Mouse (Mus musculus): ENCODE results near the gene Cela2a.
A peak's percentile ranks its signal among the peaks of the same experiment; 100 is the strongest.

Cela2a gene

DNA sequence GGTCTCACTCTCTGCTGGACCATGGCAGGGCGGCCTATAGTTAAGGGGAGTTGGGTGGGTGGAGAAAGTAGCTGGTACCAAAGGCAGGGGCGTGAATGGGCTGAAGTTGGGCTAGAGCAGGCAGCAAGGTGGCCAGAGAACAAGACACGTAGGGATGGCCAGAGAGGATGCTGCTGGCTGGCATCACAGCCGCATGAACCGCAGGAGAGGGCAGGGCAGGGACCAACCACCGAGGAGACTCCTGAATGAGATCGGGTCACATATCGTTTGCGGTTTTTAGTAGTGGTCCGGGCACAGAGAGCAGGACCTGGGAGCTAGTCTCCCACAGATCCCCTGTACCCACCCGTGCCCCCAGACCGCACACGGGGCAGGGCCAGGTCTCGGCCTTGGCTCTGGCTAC, 33.4 kb upstream of the Cela2a start:
- no peak for DNase-seq (ENCODE audit: low read depth in 2 of 2, low spot score in 2 of 2)

DNA sequence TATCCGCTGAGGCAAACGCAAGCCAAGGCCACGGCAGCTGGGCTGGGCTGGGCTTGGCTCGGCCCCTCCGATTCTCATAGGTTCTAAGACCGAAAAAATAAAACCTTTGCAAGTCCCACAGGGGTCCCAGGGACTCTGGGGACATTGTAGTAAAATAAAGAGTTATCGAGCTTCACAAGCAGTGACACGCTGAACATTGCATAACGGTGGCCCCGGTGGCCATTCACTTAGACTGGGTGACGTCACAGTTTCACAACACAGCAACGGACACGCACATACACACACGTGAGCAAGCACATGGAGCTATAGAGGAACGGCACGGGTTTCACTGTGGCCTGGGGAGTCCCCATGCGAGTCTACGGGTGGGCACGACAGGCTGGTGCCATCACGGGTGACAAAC, 32.5 kb upstream of the Cela2a start:
- DNase-seq (ENCODE audit: low read depth in 2 of 2, low spot score in 2 of 2): no peak

DNA sequence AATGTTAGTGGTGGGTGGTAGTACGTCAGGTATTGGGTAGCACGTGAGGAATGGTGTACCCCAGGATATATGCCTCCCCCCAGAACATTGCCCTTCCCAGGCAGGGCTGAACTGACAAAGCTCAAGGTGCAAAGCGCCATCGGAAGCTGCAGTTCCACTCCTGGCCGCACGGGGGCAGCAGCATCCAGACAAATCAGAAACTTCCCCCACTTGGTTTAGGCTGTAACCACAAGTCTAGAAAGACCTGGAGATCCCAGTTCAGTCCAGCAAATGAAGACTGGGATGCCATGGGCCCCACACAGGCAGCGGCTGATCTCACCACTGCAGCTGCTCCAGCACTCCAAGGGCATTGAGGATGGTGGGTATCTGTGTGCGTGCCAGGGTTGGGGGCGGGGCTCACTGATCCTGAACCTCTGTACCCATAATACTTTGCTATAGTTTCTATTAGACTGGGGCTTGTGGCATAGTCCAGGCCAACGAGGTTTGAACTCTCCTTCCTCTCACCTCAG, 31.5 kb upstream of the Cela2a start:
- peak; percentile 64 to 70 for DNase-seq (ENCODE audit: low read depth in 2 of 2, low spot score in 2 of 2)

DNA sequence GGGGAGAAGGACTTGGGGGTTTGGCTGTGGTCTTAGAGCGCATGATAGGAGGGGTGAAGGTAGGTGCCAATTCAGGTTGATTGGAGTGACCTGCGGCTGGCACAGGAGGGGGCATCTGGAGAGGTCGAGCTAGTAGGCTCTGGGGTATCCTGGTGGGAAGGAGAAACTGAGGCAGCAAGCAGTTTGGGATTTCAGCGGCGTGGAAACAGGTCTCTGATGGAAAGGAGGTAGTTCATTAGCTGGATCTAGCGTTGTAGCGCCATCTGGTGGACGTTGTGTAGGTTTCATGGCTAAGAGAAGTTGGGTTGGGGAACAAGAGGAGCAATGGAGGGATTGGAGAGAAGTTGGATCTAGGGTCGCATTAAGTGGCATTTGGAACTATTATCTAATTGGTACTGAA, 27.5 kb upstream of the Cela2a start:
- peak in 1 of 2 experiments; percentile 28 for DNase-seq (ENCODE audit: low read depth in 2 of 2, low spot score in 2 of 2)

DNA sequence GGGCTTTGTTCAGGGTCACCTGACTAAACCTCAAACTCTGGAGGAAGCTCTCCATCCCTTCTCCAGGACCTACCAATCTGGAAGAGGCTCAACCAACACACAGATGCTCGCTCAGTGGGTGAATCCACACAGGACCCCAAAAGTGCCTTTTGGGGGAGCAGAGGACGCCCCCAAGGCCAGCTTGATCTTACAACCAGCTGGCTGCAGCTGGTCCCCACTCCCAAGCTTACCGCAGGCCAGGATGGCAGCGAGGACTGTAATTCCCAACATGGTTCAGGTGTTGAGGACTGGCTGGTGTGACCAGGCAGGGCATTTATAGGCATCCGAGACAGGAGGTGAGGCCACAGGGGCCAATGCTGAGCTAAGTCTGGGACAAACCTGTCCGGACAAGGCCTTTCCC, 20.0 kb upstream of the Cela2a start, which contains the start of gene Ctrc:
Gene Ctrc, minus strand, starts transcription at position 361 of the 400 bp plus-strand sequence.
- DNase-seq (ENCODE audit: low read depth in 2 of 2, low spot score in 2 of 2): no peak

DNA sequence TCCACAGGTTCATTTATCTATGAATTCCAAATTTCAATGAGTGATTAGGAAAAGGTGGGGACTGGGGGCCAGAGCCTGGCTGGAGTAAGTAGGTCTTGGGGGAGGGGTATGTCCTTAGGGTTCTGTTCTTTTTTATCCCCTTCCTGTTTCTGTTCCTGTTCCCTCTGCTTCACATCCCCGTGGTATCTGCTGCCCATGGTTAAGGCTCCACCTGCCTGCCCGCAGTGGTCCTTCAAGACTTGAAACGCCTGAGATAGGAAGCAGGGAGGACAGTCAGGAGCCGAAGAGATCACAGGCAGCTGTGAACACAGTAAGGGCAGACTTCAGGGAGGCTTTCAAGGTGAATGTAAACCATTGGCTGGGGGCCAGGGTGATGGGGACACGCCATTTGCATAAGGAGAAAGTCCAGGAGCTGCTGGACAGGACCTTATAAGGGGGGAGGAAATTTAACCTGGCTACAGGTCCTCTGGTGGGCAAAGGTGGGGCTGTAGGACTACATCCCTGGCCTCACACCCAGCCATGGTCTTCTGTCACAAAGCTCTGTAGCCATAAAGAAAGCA, 8.7 kb upstream of the Cela2a start:
- no peak for DNase-seq (ENCODE audit: low read depth in 2 of 2, low spot score in 2 of 2)

DNA sequence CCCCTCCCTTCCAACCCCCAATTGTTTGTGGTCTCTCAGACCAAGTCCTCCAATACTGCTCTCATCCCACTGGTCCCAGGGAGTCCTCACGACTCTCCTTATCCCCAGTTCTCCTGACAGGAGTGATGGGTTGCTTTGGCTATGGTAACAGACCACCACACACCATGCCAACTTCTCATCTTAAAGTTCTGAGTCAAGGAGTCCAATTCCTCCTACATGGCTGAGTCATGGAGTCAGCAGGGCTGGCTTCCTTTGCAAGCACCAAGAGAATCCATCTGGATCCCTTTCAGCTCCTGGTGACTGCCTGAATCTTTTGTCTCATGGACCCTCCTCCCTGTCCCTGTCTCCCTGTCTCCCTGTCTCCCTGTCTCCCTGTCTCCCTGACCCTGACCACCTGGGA, 8.0 kb upstream of the Cela2a start:
- no peak for DNase-seq (ENCODE audit: low read depth in 2 of 2, low spot score in 2 of 2)

DNA sequence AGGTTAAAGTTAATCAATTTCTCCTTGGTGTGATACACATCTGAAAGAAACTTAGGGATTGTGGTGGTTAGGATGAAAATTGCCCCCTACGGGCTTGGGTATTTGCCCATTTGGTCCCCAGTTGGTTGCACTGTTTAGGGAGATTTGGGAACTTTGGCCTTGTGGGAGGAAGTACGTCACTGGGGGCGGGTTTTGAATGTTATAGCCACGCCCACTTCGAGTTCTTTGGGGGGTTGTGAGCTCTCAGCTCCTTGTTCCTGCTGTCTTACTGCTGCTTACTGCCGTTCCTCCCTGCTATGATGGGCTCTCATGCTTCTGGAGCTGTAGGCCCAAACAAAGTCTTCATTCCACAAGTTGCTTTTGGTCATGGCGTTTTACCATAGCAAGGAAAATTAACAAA, 5.4 kb upstream of the Cela2a start:
- no peak for DNase-seq (ENCODE audit: low read depth in 2 of 2, low spot score in 2 of 2)

DNA sequence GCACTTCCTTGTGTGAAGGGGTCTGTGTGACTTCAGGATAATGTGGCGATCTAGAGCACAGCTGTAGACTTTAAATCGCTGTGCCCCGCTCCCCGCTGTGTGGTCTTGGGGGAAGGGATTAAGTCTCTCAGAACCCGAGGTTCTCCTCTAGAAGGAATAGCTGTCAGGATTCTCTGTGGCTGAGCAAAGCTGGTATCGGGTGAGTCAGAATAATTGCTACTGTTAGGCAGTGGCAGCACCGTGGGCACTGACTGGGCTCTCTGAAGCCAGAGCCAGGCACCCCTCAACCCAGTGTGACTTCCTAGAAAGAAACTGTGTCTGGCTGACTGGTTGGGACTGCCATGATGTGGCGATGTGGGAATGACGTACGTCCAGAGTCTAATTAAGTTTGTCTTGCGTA, 4.4 kb upstream of the Cela2a start:
- DNase-seq (ENCODE audit: low read depth in 2 of 2, low spot score in 2 of 2): no peak

DNA sequence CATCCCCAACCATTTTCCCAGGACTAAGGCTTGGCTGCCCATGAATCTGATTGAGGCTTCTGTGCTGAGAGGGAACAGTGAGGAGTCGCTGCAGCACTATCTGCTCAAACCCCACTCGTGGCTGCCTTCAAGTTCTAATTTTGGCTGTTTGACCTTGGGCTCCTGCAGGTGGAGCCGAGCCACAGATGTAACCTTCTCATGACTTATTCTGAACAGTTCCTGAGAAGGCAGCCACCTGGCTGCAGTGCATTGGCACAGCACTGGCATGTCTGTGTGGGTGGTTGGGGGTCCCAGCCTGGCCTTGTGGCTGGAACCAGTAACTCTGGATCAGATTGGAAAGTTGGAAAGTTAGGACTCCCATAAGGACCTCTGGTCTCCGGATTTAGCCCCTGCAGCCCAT, 2.2 kb upstream of the Cela2a start:
- DNase-seq (ENCODE audit: low read depth in 2 of 2, low spot score in 2 of 2): no peak

DNA sequence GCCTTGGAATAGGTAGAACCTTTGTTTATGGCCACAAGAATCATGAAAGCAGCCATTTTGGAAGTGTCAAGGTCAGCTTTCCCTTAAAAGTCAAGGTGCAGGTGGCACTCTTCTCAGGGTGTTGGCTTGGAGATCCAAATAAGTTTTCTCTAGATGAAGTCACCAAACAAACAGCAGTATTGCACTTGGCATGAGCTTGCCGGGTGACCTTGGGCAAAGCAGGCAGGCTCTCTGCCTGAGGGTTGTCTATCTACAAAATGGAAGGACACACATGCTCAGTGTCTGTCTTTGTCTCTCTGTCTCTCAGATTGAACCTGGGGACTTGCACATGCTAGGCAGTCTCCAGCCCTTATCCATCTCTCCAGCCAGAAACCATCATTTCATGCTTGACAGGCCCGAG, 1.4 kb upstream of the Cela2a start:
- no peak for DNase-seq (ENCODE audit: low read depth in 2 of 2, low spot score in 2 of 2)

DNA sequence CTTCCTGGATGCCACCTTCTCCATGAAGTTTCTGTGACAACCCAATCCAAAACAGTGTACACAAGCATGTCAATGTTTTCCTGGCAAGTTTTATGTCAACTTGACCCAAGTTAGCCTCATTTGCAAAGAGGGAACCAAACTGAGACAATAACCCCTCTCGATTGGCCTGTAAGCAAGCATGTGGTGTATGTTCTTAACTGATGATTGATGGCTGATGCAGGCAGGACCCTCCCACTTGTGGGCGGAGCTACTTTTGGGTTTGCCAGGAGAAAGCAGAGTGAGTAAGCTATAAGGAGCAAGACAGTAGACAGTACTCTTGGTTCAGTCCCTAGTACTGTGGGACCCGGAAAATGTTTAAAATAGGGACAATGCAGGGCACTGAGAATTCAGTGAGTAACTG, 3.0 kb downstream of the Cela2a start:
- no peak for DNase-seq (ENCODE audit: low read depth in 2 of 2, low spot score in 2 of 2)

DNA sequence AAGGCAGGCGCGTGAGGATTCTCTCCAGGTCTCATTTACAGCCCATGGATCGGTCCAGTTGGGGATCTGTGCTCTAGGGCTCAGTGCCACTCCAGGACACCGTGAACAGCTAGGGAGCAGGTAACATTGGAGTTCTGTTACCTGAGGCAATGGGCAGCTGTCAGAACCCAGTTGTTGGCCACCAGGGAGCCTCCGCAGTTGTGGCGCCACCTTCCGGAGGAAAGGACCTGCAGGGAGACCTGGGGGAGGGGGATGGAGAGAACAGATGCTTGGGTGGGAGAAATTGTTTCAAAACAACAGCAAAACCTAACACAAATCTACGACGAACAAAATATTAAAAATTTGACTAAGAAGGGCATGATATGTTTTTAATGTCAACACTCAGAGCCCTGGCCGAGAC, 3.9 kb downstream of the Cela2a start:
- no peak for DNase-seq (ENCODE audit: low read depth in 2 of 2, low spot score in 2 of 2)

DNA sequence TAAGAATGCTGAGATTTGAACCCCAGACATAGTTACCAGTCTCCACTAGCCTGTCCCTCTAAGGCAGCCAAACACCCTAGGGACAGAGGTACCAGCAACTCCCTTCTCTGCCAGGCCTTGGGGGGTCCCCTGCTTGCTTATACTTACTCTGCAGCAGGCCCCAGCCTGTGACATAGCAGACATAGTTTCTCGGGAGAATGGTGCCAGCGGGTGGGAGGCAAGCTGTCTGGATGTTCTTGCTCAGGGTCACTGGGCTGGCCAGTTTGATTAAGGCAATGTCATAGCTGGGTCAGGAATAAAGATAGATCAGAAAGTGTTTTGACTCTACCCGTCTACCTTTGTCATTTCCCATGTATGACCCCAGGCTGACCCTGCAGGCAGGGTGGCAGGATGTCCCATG, 4.8 kb downstream of the Cela2a start:
- DNase-seq (ENCODE audit: low read depth in 2 of 2, low spot score in 2 of 2): no peak

DNA sequence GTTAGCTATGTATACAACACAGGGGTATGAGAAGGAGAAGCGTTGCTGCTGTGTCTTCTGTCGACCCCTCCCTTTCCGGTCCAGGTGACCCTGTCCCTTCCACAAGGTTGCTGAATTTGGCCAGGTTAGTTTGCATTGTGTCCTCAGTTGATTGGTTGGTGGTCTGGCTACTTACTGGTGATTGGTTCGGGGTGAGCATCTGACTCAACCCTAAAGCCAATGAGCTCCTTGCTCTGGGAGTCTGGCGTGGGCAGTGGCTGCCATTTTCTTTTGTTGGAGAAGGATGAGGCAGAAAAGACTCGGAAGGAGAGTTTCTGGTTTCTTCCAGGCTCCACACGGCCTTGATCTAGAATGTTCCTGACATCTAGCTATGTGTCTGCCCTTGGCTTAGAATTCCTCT, 6.6 kb downstream of the Cela2a start:
- DNase-seq (ENCODE audit: low read depth in 2 of 2, low spot score in 2 of 2): no peak

DNA sequence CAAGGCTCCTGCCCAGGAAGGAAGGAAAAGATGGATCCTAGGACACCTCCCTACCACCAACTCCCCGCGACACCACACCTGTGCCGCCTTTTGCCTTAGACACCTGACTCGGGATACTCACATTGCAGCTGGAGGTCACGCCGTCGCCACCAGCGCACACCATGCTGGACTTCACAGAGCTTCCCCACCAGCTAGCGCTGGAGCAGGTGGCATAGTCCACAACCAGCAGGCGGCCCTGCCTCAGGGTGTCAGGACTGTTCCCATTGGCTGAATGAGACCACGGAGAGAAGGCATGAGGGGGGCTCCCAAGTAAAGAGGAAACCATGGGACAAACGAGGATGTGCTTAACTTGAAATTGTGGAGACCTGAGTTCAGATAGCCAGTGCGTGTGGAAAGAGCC, 7.1 kb downstream of the Cela2a start:
- DNase-seq (ENCODE audit: low read depth in 2 of 2, low spot score in 2 of 2): no peak

DNA sequence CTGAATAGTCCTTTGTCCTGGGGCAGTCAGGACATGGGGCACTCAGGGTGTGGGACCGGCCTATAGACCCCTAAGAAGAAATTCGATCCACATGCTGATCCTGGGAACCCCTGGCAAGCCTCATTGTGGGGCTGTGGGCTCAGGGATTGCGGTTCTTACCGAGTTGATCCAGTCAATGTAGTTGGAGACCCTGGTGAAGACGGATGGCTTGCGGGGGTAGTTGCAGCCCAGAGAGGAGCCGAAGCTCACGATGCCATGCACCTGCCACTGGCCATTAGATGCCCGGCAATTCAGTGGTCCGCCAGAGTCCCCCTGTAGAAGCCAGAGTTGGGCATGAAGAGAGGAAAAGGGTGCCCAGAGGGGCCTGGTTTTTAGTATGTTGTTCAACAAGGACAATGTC, 8.3 kb downstream of the Cela2a start:
- no peak for DNase-seq (ENCODE audit: low read depth in 2 of 2, low spot score in 2 of 2)

DNA sequence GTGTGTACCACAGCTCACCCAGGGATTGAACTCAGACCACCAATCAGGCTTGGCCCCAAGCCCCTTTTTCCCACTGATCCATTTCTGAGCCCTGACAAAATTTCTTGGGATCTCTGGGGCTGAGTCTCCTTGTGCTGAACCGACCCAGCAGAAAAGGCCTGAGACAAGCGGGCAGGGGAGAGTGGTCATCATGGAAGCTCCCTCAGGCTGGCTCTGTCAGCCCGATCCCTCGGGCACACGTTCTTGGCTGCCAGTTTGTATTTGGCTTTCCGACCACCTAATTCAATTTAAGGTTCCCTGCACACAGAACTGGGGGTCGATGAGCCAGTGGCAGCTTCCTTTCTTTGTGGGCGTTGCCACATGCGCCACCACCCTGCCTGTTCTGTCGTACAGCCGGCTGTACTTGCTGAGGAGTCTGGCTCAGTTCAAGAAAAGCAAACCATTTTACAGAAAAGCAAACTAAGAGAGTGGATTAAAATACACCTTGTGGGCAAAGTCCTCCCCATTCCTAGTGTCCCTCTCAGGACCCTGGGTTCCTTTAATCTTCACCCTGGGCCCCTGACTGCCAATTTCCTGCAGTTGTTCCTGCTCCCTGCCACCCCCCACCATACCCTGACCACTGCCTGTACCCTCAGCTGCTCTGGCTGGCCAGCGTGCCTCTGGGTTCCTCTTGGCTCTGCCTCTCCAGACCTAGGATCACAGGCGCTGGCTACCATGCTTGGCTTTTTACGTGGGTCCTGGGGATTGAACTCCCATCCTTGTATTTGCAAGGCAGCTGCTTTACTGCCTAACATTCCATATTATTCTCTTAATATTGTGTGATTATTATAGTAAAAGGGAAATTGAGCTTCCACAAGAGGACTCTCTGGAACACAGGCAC, 8.9 kb downstream of the Cela2a start:
- DNase-seq (ENCODE audit: low read depth in 2 of 2, low spot score in 2 of 2): no peak

DNA sequence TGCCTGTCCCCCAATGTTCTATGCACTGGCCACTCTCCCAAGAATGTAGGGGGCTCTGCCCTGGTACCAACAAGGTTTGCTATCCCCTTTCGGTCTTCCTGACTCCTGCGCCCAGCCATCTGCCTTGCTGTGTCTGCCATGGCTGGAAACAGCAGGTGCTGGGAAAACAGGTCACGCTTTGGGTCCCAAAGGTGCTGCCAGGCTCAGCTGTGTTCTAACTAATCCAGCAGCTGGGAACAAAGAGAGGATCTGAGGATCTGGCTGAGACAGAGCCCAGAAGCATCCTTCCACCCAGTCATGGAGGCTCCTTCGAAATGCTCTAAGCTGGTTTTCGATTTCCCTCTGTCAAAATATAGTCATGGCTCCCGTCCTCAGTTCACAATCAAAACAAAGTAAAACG, 9.7 kb downstream of the Cela2a start:
- DNase-seq (ENCODE audit: low read depth in 2 of 2, low spot score in 2 of 2): no peak

DNA sequence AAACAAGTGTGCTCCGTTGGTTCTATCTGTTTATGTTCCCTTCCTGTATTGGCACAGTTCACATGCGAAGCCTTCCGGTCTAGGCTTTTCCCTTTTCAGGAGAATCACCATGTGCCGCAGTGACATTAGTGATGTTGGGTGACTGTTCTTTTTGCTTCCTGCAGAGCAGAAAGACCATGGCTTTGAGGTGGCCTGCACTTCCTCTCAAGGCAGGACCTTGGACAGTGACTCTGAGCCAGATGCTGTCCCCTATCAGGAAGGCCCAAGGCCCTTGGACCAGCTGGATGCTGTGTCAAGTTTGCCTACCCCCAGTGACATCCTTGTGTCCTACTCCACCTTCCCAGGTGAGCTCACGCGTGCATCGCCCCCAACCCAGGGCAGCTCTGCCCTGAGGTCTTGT, 14.6 kb downstream of the Cela2a start:
- no peak for DNase-seq (ENCODE audit: low read depth in 2 of 2, low spot score in 2 of 2)

DNA sequence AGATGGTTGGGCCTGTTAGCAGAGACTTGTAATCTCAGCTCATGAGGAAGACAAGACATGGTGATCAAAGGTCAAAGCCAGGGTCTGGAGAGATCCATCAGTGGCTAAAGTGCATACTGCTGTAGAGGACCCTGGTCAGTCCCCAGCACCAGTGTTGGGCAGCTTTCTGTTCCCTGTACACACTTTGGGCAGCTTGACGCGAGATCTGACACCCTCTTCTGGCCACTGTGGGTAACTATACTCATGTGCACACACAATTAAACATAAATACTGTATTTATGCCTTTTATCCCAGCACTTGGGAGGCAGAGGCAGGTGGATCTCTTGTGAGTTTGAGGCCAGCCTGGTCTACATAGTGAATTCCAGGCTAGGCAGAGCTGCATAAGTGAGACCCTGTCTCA, 15.0 kb downstream of the Cela2a start:
- no peak for DNase-seq (ENCODE audit: low read depth in 2 of 2, low spot score in 2 of 2)

DNA sequence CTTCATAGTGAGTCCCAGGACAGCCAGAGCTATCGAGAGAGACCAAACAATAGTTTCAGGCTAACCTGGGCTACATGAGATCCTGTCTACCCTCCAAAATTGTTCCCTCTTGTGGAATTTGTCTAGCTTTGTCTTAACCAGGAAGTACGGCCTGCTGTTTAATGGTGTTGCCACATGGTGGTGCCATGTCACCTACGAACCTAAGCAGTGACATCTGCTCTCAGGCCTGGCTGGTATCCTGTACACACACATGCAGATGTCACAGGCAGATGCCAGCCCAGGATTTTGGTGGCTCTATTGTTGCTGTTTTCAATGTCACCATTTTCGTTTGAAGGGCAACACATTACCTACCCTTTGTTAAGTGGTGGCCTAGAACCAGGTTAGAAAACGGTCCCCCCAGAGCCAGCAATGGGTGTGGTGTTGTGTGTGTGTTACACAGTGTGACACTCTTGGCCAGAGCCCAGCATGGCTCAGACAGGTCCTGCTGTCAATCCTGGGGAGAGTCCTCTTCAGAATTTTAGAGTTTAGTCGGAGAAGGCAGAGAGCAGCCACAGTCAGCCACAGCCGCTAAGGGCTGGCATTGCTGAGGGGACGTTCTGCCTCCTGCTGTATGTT, 16.0 kb downstream of the Cela2a start:
- DNase-seq (ENCODE audit: low read depth in 2 of 2, low spot score in 2 of 2): no peak

Data from CD8-positive naive resting alpha-beta T cell, adult 2 months (primary cell).